ENCODE assay signal across 16 mouse cellular contexts in the genomic region with DNA sequence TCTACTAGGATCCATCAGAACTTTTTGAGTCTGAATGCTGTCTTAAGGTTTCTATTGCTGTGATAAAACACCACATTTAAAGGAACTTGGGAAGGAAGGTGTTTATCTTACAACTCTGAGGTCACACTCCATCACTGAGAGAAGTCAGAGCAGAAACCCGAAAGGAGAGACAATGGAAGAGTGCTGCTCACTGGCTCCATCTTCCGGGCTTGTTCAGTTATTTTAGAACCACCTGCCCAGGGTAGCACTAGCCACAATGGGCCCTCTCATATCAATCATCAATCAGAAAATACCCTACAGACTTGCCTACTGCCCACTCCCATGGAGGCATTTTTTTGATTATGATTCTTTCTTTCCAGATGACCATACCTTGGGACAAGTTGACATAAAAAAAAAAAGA. TPM values are rescaled to one million over a fixed set of nuclear protein-coding genes. Genes with fewer than 3 reads are reported as not detected.
A peak's percentile ranks its signal among the peaks of the same experiment; 100 is the strongest.
DNase-seq lines count a peak whose midpoint lies in the region; ATAC-seq and TF ChIP-seq lines count a peak whose summit lies in the region.
"Had no signal": no experiment of that assay in that cellular context is flagged by ENCODE, and none has a peak within 500 bp of the region (broad histone marks: within the 10 kb centered on the region; RNA-seq: fewer than 3 reads in every experiment).

No protein-coding gene starts in this region.

- H3K9me3 ChIP-seq in ES-E14 (ENCODE audit: control insufficient read depth, insufficient read depth, low read depth, low read length): no peaks in the 10 kb centered on the region
- H3K9me3 ChIP-seq: limb, embryonic 15.5 days; midbrain, embryonic 15.5 days; neural tube, embryonic 12.5 days had no signal

- no peaks in the 10 kb centered on the region for H3K4me1 ChIP-seq in ES-E14 (ENCODE audit: control insufficient read depth in 2 of 2, insufficient read depth in 2 of 2, low read length in 2 of 2, poor library complexity in 1 of 2)
- H3K4me1 ChIP-seq: midbrain, embryonic 15.5 days; neural tube, embryonic 12.5 days had no signal

- peak; percentile 35; the same call in 1 of the 2 replicates for TF ChIP-seq CTCF in layer of hippocampus, adult 2 months (conservative IDR thresholded peaks at IDR 0.05)

- H3K9ac ChIP-seq in ES-E14 (ENCODE audit: insufficient read depth, low read depth, low read length, poor library complexity, severe bottlenecking): no peak overlapping the region
- H3K9ac ChIP-seq: forebrain, postnatal 0 days; limb, embryonic 15.5 days; midbrain, embryonic 15.5 days; neural tube, embryonic 12.5 days had no signal

- no peak overlapping the region for H3K27ac ChIP-seq in layer of hippocampus, adult 2 months
- no peak overlapping the region for H3K27ac ChIP-seq in ES-E14 (ENCODE audit: insufficient read depth, low read depth, low read length, poor library complexity, severe bottlenecking)
- H3K27ac ChIP-seq: limb, embryonic 15.5 days; midbrain, embryonic 15.5 days; neural tube, embryonic 12.5 days had no signal

- H3K4me3 ChIP-seq in layer of hippocampus, adult 2 months: no peak overlapping the region
- H3K4me3 ChIP-seq in ES-E14 (ENCODE audit: insufficient read depth in 1 of 2, low read depth in 1 of 2, low read length in 2 of 2, poor library complexity in 1 of 2, severe bottlenecking in 1 of 2): no peak overlapping the region
- H3K4me3 ChIP-seq: limb, embryonic 15.5 days; midbrain, embryonic 15.5 days; neural tube, embryonic 12.5 days had no signal

- peak; percentile 30 for ATAC-seq in megakaryocyte progenitor cell, adult 5-6 weeks (replicated peaks; ENCODE audit: poor library complexity)
- ATAC-seq: forebrain, postnatal 0 days; midbrain, embryonic 15.5 days had no signal

- in situ Hi-C loops in ES-E14 (cut with MboI; ENCODE audit: low sequenced_read_pairs in 2 of 2, unreplicated experiment in 2 of 2): no loop called here

- no peak for DNase-seq in layer of hippocampus, adult 2 months (ENCODE audit: low spot score in 2 of 2)
- DNase-seq in layer of hippocampus, postnatal 14 days (ENCODE audit: low spot score in 2 of 2): no peak
- DNase-seq in CD4-positive, CD25-positive, alpha-beta regulatory T cell, adult 2 months (ENCODE audit: low read depth, low spot score): peak; percentile 41
- peak; percentile 27 for DNase-seq in ES-E14 (ENCODE audit: low read depth, low spot score)
- DNase-seq in left cerebral cortex, postnatal 4 days: no peak
- no peak for DNase-seq in frontal cortex, postnatal 14 days (ENCODE audit: low spot score in 2 of 2)
- DNase-seq: cerebellum, adult 11 months; forebrain, postnatal 0 days; gastrocnemius, postnatal 10 days; heart, postnatal 4 days; kidney, postnatal 14 days; lung, postnatal 4 days had no signal

- peaks cover 1% of the 10 kb centered on the region; the same call in 1 of the 2 replicates for H3K36me3 ChIP-seq in ES-E14 (ENCODE audit: control insufficient read depth, insufficient read depth, low read length, poor library complexity, severe bottlenecking)
- H3K36me3 ChIP-seq: midbrain, embryonic 15.5 days had no signal

- intact Hi-C loops in left cerebral cortex, postnatal 4 days (cut with DNase I): no loop called here

TF ChIP-seq in ES-E14, 5 proteins besides CTCF, POLR2A, EP300 and RAD21:
- TF ChIP-seq ZC3H11A (IDR thresholded peaks at IDR 0.05; ENCODE audit: borderline replicate concordance, low read depth, low read length) (0 out of 2 replicates have a peak, but pooled peaks have one; percentile 8), HCFC1 (IDR thresholded peaks at IDR 0.05; ENCODE audit: borderline replicate concordance, insufficient read depth, low read length) (no peak)
TF ChIP-seq in ES-E14: peak in this region for 1.

RNA-seq across cellular contexts. Expression of gene Lnpep, which starts 41.0 kb away (rescaled TPM):
- 100 to 1,000 TPM; 101 to 105 TPM for total RNA-seq in layer of hippocampus, adult 2 months (2021)
- 10 to 100 TPM; 91.2 to 95.3 TPM for total RNA-seq in layer of hippocampus, postnatal 14 days (2021)
- 44.8 and 50.3 TPM in 2 replicates for total RNA-seq in ES-E14 (2012; rRNA removed)
- total RNA-seq in megakaryocyte progenitor cell, adult 5-6 weeks (2015): 70.8 and 72.5 TPM in 2 replicates
- 40.0 and 51.7 TPM in 2 replicates for total RNA-seq in megakaryocyte progenitor cell, adult 5-6 weeks (2017)
- 10 to 100 TPM; 48.2 to 57.5 TPM for total RNA-seq in left cerebral cortex, postnatal 4 days (2021)

Comparison
In these comparisons a context has a peak if more than half of its experiments do, and no peak if none do; other contexts are left out.
1. DNase-seq: peak in CD4-positive, CD25-positive, alpha-beta regulatory T cell, adult 2 months (single experiment) and ES-E14 (single experiment); none in layer of hippocampus, adult 2 months (0 of 2), layer of hippocampus, postnatal 14 days (0 of 2), left cerebral cortex, postnatal 4 days (single experiment) and frontal cortex, postnatal 14 days (0 of 2).